Mouse (Mus musculus) hindbrain, postnatal 0 days (tissue): Measurements from ENCODE around the gene Erh. TPM values are rescaled to one million over a fixed set of nuclear protein-coding genes. Genes with fewer than 3 reads are reported as not detected.

Source experiments
- ATAC-seq: fragments of 200-750 bp; cut with Nextera tagmentation; 2 replicates; pipeline ENCODE4 v1.8.0; 2017; ENCODE audit warnings: mild to moderate bottlenecking, moderate TSS enrichment, moderate library complexity
- DNase-seq: peaks from one replicate; pipeline ENCODE4 v3.0.0-alpha.2; 2015; ENCODE audit warnings: low spot score
- H3K27ac ChIP-seq: fragments of 300-500 bp; sonication (generic); 2 replicates; pipeline ENCODE4 v1.5.1; 2014; ENCODE audit warnings: mild to moderate bottlenecking
- H3K27me3 ChIP-seq: fragments of 300-500 bp; sonication (generic); 2 replicates; pipeline ENCODE4 v1.6.1; 2014; ENCODE audit warnings: low read length, mixed read lengths; ENCODE audit not compliant: insufficient read depth
- H3K36me3 ChIP-seq: fragments of 300-500 bp; sonication (generic); 2 replicates; pipeline ENCODE4 v1.6.1; 2014; ENCODE audit warnings: low read length, mixed read lengths; ENCODE audit not compliant: insufficient read depth
- H3K4me1 ChIP-seq: fragments of 300-500 bp; sonication (generic); 2 replicates; pipeline ENCODE4 v1.6.1; 2014; ENCODE audit warnings: antibody characterized with exemption, low read length, mixed read lengths; ENCODE audit not compliant: insufficient read depth
- H3K4me2 ChIP-seq: fragments of 300-500 bp; sonication (generic); 2 replicates; pipeline ENCODE4 v1.6.1; 2014; ENCODE audit warnings: low read depth, mild to moderate bottlenecking, low read length, moderate library complexity, mixed read lengths
- H3K4me3 ChIP-seq: fragments of 300-500 bp; sonication (generic); 2 replicates; pipeline ENCODE4 v1.5.1; 2014; ENCODE audit warnings: low read length
- H3K9ac ChIP-seq: fragments of 300-500 bp; sonication (generic); replicated peaks from 2 replicates; pipeline ENCODE4 v1.6.1; 2014; ENCODE audit warnings: mild to moderate bottlenecking, low read length, moderate library complexity, mixed read lengths
- H3K9me3 ChIP-seq: fragments of 300-500 bp; sonication (generic); 2 replicates; pipeline ENCODE4 v1.6.1; 2016; ENCODE audit warnings: low read length, mixed read lengths
- CTCF ChIP-seq: IDR thresholded peaks from 2 replicates; pipeline ENCODE4 v1.5.1; 2016; ENCODE audit warnings: antibody characterized with exemption, control low read depth, low read depth
- WGBS: fragments of 180-500 bp; shearing (Covaris S2); extraction: QIAGEN DNeasy Blood & Tissue Kit; methylation state at CpG from one replicate; pipeline ENCODE4 v1.1.7; 2014; 5-methylcytosine and 5-hydroxymethylcytosine counted together
- polyA plus RNA-seq: library from polyadenylated mRNA; unstranded; fragments of >200 nt; fragmentation: Nextera tagmentation; extraction: Ambion mirVana; gene quantifications from 2 replicates; pipeline ENCODE4 v1.2.1, GENCODE M21; 2015
- total RNA-seq: library from RNA; depleted of rRNA; stranded (reverse); fragments of >200 nt; gene quantifications from 2 replicates; pipeline ENCODE4 v1.2.3, GENCODE M21; 2014; rRNA removed

The Erh gene
- total and polyA plus RNA-seq, 2 experiments from 2014 or later, result 62.1 to 295 TPM

DNA sequence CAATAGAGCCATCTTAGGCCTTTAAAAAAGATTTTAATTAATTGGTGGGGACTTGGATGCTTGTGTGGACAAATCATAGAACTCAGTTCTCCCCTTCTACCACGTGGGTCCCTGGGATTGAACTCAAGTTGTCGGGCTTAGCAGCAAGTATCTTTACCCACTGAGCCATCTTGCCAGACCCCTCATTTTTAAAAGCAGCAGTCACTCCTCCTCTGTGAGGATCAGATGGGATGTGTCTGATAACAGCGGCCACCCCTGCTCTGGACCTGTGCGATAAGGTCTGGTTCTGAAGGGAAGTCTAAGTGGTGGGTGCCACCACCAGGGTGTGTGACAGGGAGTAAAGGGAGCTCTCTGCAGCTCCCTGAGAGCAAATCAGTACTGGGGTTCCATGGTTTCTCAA, 48.6 kb downstream of the Erh start:
- Histone ChIP-seq H3K4me2 (no peak overlapping the region), H3K4me3 (no peak overlapping the region), H3K9me3 (no peaks in the 10 kb centered on the region), H3K27ac (no peak overlapping the region), H3K4me1 (no peaks in the 10 kb centered on the region; the same call in 1 of the 2 replicates), H3K9ac (no peak overlapping the region), H3K27me3 (no peaks in the 10 kb centered on the region), H3K36me3 (no peaks in the 10 kb centered on the region)
- TF ChIP-seq CTCF, result no peak
- no peak for ATAC-seq
- WGBS, result 96% methylated on average over 4 of the region's 4 CpGs
- DNase-seq, result no peak

DNA sequence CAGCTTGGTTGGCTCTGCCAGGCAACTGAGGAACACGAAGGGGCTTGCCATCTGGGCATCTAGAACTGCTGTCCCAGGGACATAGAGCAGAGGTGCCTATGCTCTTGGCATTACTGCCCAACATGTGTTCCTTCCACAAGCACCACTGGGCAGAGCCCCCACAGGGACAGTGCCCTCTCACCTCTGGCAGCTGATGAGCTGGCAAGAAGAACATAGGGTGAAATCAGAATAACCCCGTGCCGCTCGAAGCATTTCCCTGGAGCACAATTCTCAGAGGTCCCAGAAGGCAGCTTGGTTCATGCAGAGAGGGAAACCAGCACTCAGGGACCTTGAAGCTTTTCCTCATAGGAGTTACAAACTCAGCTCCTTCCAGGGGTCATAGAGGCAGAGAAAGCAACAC, 49.4 kb downstream of the Erh start:
- Histone ChIP-seq H3K4me1 (no peaks in the 10 kb centered on the region; the same call in 1 of the 2 replicates), H3K9ac (no peak overlapping the region), H3K4me3 (no peak overlapping the region), H3K4me2 (no peak overlapping the region), H3K36me3 (no peaks in the 10 kb centered on the region), H3K27me3 (no peaks in the 10 kb centered on the region), H3K27ac (no peak overlapping the region), H3K9me3 (no peaks in the 10 kb centered on the region)
- ATAC-seq (no peak), DNase-seq (no peak)
- no peak for TF ChIP-seq CTCF
- WGBS, result 78% methylated on average over 4 of the region's 4 CpGs

DNA sequence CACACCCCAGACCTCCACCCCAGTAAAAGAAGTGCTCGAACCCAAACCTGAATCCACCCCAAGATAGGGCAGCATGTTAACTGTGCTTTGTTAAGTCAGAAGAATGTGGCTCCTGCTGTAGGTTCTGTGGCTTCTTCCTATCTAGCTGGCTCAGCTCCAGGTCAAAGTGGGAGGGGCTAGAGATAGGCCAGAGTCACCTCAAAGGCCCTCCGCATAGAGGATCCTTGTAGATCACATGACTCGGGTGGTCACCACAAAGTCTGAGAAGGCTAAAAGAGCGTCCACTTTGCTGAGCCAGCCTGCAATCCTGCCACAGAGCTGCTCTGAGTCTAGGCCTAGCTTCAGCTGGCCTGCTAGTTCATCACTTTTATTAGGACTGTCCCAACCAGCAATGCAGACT, 50.0 kb downstream of the Erh start:
- H3K9me3 ChIP-seq, result no peaks in the 10 kb centered on the region
- no peak overlapping the region for H3K27ac ChIP-seq
- DNase-seq (no peak), ATAC-seq (no peak)
- no peak overlapping the region for H3K4me3 ChIP-seq
- no peaks in the 10 kb centered on the region for H3K36me3 ChIP-seq
- TF ChIP-seq CTCF, result no peak
- H3K4me1 ChIP-seq, result no peaks in the 10 kb centered on the region; the same call in 1 of the 2 replicates
- 92% methylated on average over 4 of the region's 4 CpGs for WGBS
- no peak overlapping the region for H3K4me2 ChIP-seq
- H3K9ac ChIP-seq, result no peak overlapping the region
- no peaks in the 10 kb centered on the region for H3K27me3 ChIP-seq

DNA sequence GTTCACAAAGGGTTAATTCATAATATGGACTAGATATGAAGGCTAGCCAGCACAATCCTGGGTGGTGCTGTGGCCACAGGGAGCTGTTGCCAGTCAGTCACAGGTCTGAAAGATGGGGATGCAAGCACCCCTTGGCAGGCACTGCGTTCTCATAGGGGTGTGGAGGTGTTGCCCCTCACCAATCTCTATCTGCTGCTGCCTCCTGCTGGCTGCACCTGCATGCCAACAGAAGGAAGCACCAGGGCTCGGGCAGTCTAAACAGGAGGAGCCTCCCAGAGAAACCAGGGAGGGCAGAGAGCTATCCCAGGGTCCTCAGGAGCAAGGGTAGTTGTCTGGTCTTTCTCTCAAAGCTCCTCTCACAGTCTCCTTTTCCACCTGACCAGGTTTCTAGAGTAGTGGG, 59.2 kb downstream of the Erh start:
- DNase-seq, result peak; percentile 32
- no peak overlapping the region for H3K9ac ChIP-seq
- no peaks in the 10 kb centered on the region for H3K27me3 ChIP-seq
- 40% methylated on average over 2 of the region's 2 CpGs for WGBS
- H3K27ac ChIP-seq, result no peak overlapping the region
- H3K4me3 ChIP-seq, result no peak overlapping the region
- ATAC-seq, result no peak
- H3K4me1 ChIP-seq, result no peaks in the 10 kb centered on the region
- no peaks in the 10 kb centered on the region for H3K9me3 ChIP-seq
- H3K36me3 ChIP-seq, result no peaks in the 10 kb centered on the region; the same call in 1 of the 2 replicates
- H3K4me2 ChIP-seq, result no peak overlapping the region
- peak; percentile 54 for TF ChIP-seq CTCF

Other genes starting within 250 kb of the Erh start
- 53.0 and 55.5 TPM in 2 replicates for gene Dcaf5, start 207.7 kb downstream of the Erh start, total RNA-seq
- 18.6 and 19.6 TPM in 2 replicates for gene Dcaf5, start 207.7 kb downstream of the Erh start, polyA plus RNA-seq
- gene Exd2, start 181.2 kb downstream of the Erh start, total RNA-seq, result 25.2 and 30.6 TPM in 2 replicates
- 26.3 and 29.9 TPM in 2 replicates for gene Exd2, start 181.2 kb downstream of the Erh start, polyA plus RNA-seq
- 67.9 and 72.1 TPM in 2 replicates for gene Galnt16, start 126.1 kb downstream of the Erh start, total RNA-seq
- 26.5 and 28.2 TPM in 2 replicates for gene Galnt16, start 126.1 kb downstream of the Erh start, polyA plus RNA-seq
- 19.4 and 33.1 TPM in 2 replicates for gene Slc39a9, start 458 bp downstream of the Erh start, total RNA-seq
- gene Slc39a9, start 458 bp downstream of the Erh start, polyA plus RNA-seq, result 17.7 and 17.8 TPM in 2 replicates
- gene Plekhd1, start 48.2 kb upstream of the Erh start, total RNA-seq, result 7.1 and 9.8 TPM in 2 replicates
- 6.6 and 7.2 TPM in 2 replicates for gene Plekhd1, start 48.2 kb upstream of the Erh start, polyA plus RNA-seq
- 18.6 and 23.7 TPM in 2 replicates for gene Ccdc177, start 116.3 kb upstream of the Erh start, total RNA-seq
- gene Ccdc177, start 116.3 kb upstream of the Erh start, polyA plus RNA-seq, result 1.8 and 2.0 TPM in 2 replicates
- gene Susd6, start 146.2 kb upstream of the Erh start, total RNA-seq, result 21.3 and 26.3 TPM in 2 replicates
- 9.2 and 9.9 TPM in 2 replicates for gene Susd6, start 146.2 kb upstream of the Erh start, polyA plus RNA-seq